Mouse (Mus musculus) lung, embryonic 16.5 days (tissue): ENCODE measurements around the gene Gadl1. TPM values are rescaled to one million over a fixed set of nuclear protein-coding genes. Genes with fewer than 3 reads are reported as not detected.

Experiments
- ATAC-seq: fragments of 200-750 bp; cut with Nextera tagmentation; 2 replicates; pipeline ENCODE4 v1.8.0; 2017; ENCODE audit warnings: low read depth, mild to moderate bottlenecking, moderate library complexity
- H3K27ac ChIP-seq: fragments of 300-500 bp; sonication (generic); 2 replicates; pipeline ENCODE4 v1.5.1; 2014; ENCODE audit warnings: mild to moderate bottlenecking, control low read depth, low read length
- H3K27me3 ChIP-seq: fragments of 300-500 bp; sonication (generic); 2 replicates; pipeline ENCODE4 v1.6.1; 2014; ENCODE audit warnings: low read depth, low read length, mixed read lengths; ENCODE audit not compliant: control insufficient read depth, insufficient read depth
- H3K36me3 ChIP-seq: fragments of 300-500 bp; sonication (generic); 2 replicates; pipeline ENCODE4 v1.6.1; 2014; ENCODE audit warnings: low read length; ENCODE audit not compliant: control insufficient read depth, insufficient read depth
- H3K4me1 ChIP-seq: fragments of 300-500 bp; sonication (generic); replicated peaks from 2 replicates; pipeline ENCODE4 v1.6.1; 2014; ENCODE audit warnings: low read length, mixed read lengths; ENCODE audit not compliant: control insufficient read depth, insufficient read depth
- H3K4me2 ChIP-seq: fragments of 300-500 bp; sonication (generic); 2 replicates; pipeline ENCODE4 v1.6.1; 2014; ENCODE audit warnings: low read depth, low read length, control low read depth
- H3K4me3 ChIP-seq: fragments of 300-500 bp; sonication (generic); 2 replicates; pipeline ENCODE4 v1.5.1; 2014; ENCODE audit warnings: mild to moderate bottlenecking, low read length, control low read depth
- H3K9ac ChIP-seq: fragments of 300-500 bp; sonication (generic); 2 replicates; pipeline ENCODE4 v1.6.1; 2014; ENCODE audit warnings: low read length, control low read depth
- H3K9me3 ChIP-seq: fragments of 300-500 bp; sonication (generic); 2 replicates; pipeline ENCODE4 v1.6.1; 2016; ENCODE audit warnings: low read length; ENCODE audit not compliant: control insufficient read depth
- WGBS: fragments of 180-500 bp; shearing (Covaris S2); extraction: QIAGEN DNeasy Blood & Tissue Kit; methylation state at CpG from one replicate; pipeline ENCODE4 v1.1.7; 2014; 5-methylcytosine and 5-hydroxymethylcytosine counted together
- polyA plus RNA-seq: library from polyadenylated mRNA; unstranded; fragments of >200 nt; fragmentation: Nextera tagmentation; extraction: Ambion mirVana; gene quantifications from 2 replicates; pipeline ENCODE4 v1.2.1, GENCODE M21; 2015

Gadl1 gene
- polyA plus RNA-seq, 1 experiment from 2014 or later, result 0.75 TPM

DNA sequence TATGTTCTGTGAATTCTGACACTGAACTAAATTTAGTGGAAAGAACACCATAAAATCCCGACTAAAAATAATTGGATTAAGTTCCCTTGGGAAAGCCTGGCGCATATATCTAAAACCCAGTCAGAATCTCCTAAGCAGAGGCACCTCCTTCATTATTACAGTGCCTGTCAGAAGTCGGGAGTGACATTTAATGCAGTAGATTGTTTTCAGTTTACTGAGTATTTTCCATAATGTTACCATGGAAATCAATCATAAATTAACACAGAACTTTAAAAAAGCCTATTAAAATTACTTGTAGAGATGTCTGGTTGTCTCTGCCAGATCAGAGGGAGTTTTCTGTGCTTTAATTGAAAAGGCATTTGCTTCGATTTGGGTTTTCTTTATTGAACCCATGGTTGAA lies 33.2 kb downstream of the Gadl1 start:
- H3K4me3 ChIP-seq, result no peak overlapping the region
- WGBS, result 73% methylated on average over 4 of the region's 4 CpGs
- no peak for ATAC-seq
- no peaks in the 10 kb centered on the region for H3K4me1 ChIP-seq
- peaks cover 4% of the 10 kb centered on the region; the same call in 1 of the 2 replicates for H3K9me3 ChIP-seq
- H3K9ac ChIP-seq, result no peak overlapping the region
- no peaks in the 10 kb centered on the region for H3K36me3 ChIP-seq
- H3K27ac ChIP-seq, result no peak overlapping the region
- H3K27me3 ChIP-seq, result no peaks in the 10 kb centered on the region
- H3K4me2 ChIP-seq, result no peak overlapping the region

DNA sequence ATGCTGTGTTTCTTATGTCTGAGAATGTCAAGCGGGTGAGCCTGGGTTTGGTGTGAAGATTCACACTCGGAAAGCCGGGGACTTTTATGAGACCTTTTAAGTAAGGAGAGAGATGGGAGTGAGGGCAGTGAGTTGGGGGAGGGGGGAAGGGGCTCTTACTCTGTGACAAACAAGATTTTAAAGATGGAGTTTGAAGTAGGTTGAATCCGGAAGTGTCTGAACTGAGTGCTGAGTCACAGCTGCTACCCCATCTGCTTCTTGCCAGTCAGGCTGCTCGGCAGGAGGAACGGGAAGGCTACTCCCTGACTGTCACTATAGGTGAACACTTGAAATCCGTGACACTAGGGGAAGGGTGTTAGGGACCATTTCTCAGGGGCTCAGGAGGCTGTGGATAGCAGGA lies 33.7 kb downstream of the Gadl1 start:
- Histone ChIP-seq H3K9me3 (peaks cover 2% of the 10 kb centered on the region; the same call in 1 of the 2 replicates), H3K9ac (no peak overlapping the region), H3K27ac (no peak overlapping the region), H3K4me1 (no peaks in the 10 kb centered on the region), H3K4me2 (no peak overlapping the region), H3K27me3 (no peaks in the 10 kb centered on the region), H3K36me3 (no peaks in the 10 kb centered on the region), H3K4me3 (no peak overlapping the region)
- no peak for ATAC-seq
- WGBS, result 38% methylated on average over 7 of the region's 7 CpGs

DNA sequence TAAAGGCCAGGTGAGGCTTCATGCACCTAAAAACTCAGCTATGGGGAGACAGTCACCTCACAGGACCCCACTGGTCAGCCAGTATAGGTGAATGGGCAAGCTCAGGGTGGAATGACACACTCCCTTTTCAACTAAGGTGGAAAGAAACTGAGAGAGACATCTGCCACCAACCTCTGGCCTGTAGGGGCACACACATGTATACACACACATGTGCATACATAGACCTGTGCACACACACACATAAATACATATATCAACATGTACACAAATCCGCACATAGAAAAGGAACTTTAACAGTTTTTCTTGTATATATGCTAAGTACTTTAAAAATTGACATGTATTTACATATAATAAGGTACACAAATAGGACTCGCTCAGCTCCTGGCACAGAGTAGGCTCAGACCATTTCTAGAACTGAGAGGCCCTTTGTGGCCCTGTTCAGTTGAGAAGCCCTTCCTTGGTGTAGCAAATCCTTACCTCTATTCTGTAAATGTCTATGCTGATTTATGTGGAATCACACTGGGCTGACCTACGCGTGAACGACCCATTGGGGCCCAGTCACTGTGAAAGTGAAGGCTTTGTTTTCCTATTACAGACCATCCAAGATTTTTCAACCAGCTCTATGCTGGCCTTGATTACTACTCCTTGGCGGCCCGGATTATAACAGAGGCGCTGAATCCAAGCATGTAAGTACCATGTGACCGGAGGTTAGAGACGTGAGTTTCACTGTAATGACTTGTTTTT lies 34.5 kb downstream of the Gadl1 start:
- WGBS, result 90% methylated on average over 10 of the region's 10 CpGs
- Histone ChIP-seq H3K9me3 (no peaks in the 10 kb centered on the region), H3K27ac (no peak overlapping the region)

DNA sequence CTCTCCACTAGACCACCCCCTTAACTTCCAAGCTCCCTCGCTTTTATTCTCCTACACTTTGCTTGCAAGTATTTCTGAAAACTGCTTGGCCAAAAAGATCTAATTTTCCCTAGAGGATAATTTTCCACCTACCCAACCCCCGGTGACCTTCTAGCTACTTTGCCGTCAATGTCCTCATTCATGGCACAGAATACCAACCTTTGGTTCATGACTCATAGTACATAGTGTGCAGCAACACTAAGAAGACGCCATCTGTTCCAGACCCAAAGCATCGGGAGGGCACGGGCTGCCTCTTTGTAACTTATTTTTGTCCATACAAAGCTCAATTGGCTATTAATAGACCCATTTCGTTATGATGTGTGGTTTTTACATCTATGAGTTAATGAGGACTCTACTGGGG lies 55.8 kb downstream of the Gadl1 start:
- Histone ChIP-seq H3K36me3 (no peaks in the 10 kb centered on the region), H3K4me1 (no peaks in the 10 kb centered on the region), H3K9ac (no peak overlapping the region), H3K27ac (no peak overlapping the region), H3K27me3 (no peaks in the 10 kb centered on the region), H3K9me3 (no peaks in the 10 kb centered on the region), H3K4me3 (no peak overlapping the region), H3K4me2 (no peak overlapping the region)
- 86% methylated on average over 7 of the region's 7 CpGs for WGBS
- no peak for ATAC-seq

More for the DNA sequence above, 34.5 kb downstream of the Gadl1 start:
- ATAC-seq, result no peak
- Histone ChIP-seq H3K4me1 (no peaks in the 10 kb centered on the region), H3K4me2 (no peak overlapping the region), H3K9ac (no peak overlapping the region), H3K27me3 (no peaks in the 10 kb centered on the region), H3K4me3 (no peak overlapping the region), H3K36me3 (no peaks in the 10 kb centered on the region)

DNA sequence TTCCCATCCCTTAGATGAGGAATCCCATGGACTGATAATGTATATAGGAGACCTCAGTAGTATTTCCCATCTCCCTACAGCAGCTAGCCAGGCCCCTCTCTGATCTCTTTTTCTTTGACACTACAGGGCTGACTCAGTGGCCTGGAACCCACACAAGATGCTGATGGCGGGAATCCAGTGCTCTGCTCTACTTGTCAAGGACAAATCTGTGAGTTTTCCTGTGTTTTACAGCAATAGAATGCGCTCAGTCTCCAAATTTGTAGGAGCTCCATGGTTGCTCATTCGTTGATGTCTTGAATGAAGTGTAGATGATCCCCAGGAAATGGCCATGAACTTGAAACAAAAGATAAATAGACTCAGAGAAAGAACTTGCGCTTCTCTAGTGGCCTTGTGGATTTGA lies 56.9 kb downstream of the Gadl1 start:
- no peak overlapping the region for H3K4me2 ChIP-seq
- no peaks in the 10 kb centered on the region for H3K36me3 ChIP-seq
- no peak overlapping the region for H3K9ac ChIP-seq
- no peaks in the 10 kb centered on the region for H3K9me3 ChIP-seq
- no peak for ATAC-seq
- no peaks in the 10 kb centered on the region for H3K27me3 ChIP-seq
- 72% methylated on average over 4 of the region's 4 CpGs for WGBS
- H3K27ac ChIP-seq, result no peak overlapping the region
- H3K4me1 ChIP-seq, result no peaks in the 10 kb centered on the region
- H3K4me3 ChIP-seq, result no peak overlapping the region

DNA sequence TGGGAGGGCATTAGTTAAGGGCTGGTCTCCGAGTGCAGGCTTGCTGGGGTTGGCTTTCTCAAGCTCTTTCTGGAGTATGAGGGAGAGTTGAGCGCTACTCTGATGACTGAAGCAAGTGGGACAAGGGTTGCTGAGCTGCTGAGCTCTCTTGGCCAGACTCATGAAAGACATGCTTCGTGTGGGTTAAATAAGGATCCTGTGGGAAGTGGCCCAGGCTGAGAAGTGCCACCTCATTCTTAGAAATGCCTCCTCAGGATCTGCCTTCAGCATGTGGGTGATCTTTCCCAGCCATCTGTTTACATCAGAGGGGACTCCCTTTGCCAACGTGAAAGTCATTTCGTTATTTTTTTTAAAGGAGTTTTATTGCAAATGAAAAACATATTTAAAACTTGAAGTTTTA lies 57.5 kb downstream of the Gadl1 start:
- WGBS, result 78% methylated on average over 5 of the region's 5 CpGs

DNA sequence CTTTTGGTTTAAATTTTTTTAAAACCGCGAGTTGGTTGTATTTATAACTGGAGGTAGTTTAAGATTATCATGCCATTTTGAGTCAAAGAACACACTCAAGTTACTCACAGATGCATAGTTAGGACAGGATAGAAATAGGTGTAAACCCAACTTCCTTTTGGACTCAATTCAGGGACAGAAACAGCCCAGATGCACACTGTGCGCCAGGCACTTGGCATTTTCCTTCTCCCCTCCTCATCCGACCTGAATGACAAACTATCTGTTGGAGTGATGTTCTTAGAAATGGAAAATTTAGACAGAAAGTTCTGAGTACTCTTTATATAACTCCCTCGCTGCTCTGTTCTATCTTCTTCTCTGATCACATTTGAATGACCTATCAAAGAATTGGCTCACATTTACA lies 58.4 kb downstream of the Gadl1 start:
- no peaks in the 10 kb centered on the region for H3K36me3 ChIP-seq
- no peak overlapping the region for H3K9ac ChIP-seq
- no peak overlapping the region for H3K27ac ChIP-seq
- no peaks in the 10 kb centered on the region for H3K4me1 ChIP-seq
- H3K9me3 ChIP-seq, result no peaks in the 10 kb centered on the region
- 84% methylated on average over 5 of the region's 5 CpGs for WGBS
- no peak overlapping the region for H3K4me2 ChIP-seq
- H3K27me3 ChIP-seq, result no peaks in the 10 kb centered on the region
- no peak for ATAC-seq
- no peak overlapping the region for H3K4me3 ChIP-seq

More for the DNA sequence above, 57.5 kb downstream of the Gadl1 start:
- no peaks in the 10 kb centered on the region for H3K27me3 ChIP-seq
- H3K27ac ChIP-seq, result no peak overlapping the region
- no peak overlapping the region for H3K9ac ChIP-seq
- no peak for ATAC-seq
- no peaks in the 10 kb centered on the region for H3K36me3 ChIP-seq
- H3K4me3 ChIP-seq, result no peak overlapping the region
- H3K4me1 ChIP-seq, result no peaks in the 10 kb centered on the region
- no peak overlapping the region for H3K4me2 ChIP-seq
- H3K9me3 ChIP-seq, result no peaks in the 10 kb centered on the region

DNA sequence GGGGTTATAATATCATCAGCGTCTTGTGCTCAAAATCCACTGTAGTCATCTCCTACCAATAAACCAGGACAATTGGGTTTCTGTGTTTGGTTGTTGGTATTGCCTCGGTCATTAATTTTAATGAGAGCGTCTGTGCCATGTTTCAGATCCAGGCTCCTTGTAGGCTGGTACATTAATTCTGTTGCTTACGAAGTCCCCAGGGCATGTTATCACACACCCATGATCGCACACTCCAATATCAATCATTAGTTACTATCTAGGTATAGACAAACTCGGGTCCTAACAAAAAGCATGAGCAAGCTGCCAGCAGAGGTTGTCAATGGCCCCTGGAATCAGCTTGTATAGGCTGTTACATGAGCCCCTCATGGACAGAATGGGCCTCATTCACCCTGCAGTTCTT lies 67.6 kb downstream of the Gadl1 start:
- Histone ChIP-seq H3K4me1 (no peaks in the 10 kb centered on the region), H3K27me3 (no peaks in the 10 kb centered on the region), H3K27ac (no peak overlapping the region), H3K36me3 (no peaks in the 10 kb centered on the region), H3K4me3 (no peak overlapping the region), H3K9ac (no peak overlapping the region), H3K4me2 (no peak overlapping the region), H3K9me3 (0 out of 2 replicates have a peak, but pooled peaks cover 2% of the 10 kb centered on the region)
- ATAC-seq, result no peak
- 84% methylated on average over 6 of the region's 6 CpGs for WGBS

DNA sequence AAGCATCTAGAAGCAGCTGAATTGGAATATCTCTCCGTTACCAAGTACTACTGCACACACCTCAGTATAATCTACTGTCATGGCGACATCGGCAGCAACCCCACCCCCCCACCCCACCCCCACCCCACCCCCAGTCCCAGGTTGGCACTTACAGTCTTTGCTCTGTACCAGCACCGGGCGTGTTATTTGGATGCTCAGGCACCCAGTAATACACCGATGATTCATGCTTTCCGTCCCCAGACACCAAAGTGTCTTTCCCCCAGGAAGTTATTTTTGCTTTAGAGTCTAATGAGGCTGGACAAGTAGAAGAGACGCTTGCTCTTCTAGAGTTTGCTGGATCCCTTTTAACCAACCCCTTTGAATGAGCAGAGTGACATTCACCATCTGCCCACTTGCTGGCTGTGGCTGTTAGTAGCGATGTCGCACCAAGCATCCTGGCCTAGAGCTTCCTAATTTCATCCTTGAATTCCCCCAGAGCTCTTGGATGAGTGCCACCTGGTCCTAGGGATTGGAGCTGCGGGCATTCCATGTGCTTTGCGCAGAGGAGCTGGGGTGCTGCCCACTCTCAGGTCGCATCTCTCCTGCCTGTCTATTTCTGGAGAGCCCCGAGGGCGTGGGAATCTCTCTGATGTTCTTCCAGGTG lies 68.5 kb downstream of the Gadl1 start:
- no peaks in the 10 kb centered on the region for H3K36me3 ChIP-seq
- WGBS, result 78% methylated on average over 15 of the region's 15 CpGs
- H3K9ac ChIP-seq, result no peak overlapping the region
- no peaks in the 10 kb centered on the region for H3K4me1 ChIP-seq
- no peak overlapping the region for H3K27ac ChIP-seq
- no peak for ATAC-seq
- 0 out of 2 replicates have a peak, but pooled peaks cover 2% of the 10 kb centered on the region for H3K9me3 ChIP-seq
- H3K4me3 ChIP-seq, result no peak overlapping the region
- no peaks in the 10 kb centered on the region for H3K27me3 ChIP-seq
- H3K4me2 ChIP-seq, result no peak overlapping the region
